ENCODE assay signal across 20 mouse cellular contexts in the genomic region with DNA sequence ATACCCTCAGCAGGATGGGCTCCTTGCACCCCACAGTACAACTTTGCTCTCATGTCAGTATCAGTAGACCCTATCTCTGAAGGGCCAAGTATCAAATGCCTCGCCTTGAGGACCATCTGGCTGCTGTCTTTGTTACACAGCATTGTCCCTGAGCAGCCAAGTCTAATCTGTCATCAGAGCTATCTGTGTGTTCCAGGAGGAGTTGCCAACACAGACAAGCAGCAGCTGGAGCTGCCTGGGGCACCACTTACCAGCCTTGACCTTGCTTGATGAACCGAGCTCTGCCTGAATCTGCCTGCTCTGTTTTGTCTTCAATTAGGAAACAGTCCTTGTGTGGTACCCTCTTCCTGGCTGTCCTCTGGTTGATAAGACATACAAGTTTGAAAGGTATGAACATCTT. TPM values are rescaled to one million over a fixed set of nuclear protein-coding genes. Genes with fewer than 3 reads are reported as not detected.
DNase-seq lines count a peak whose midpoint lies in the region; ATAC-seq and TF ChIP-seq lines count a peak whose summit lies in the region.
"Had no signal": no experiment of that assay in that cellular context is flagged by ENCODE, and none has a peak within 500 bp of the region (broad histone marks: within the 10 kb centered on the region; RNA-seq: fewer than 3 reads in every experiment).

No protein-coding gene starts in this region.

- peak; percentile 9 for DNase-seq in cerebellum, adult 9-10 months
- DNase-seq in cerebellum, adult 18-20 months, result no peak
- DNase-seq in kidney, postnatal 14 days, result no peak
- DNase-seq in testis, postnatal 10 days (ENCODE audit: low spot score), result no peak
- no peak for DNase-seq in liver
- DNase-seq: B cell, adult 2 months; right cerebral cortex, postnatal 14 days; thymus, postnatal 36 days had no signal

- H3K4me1 ChIP-seq in kidney, embryonic 15.5 days, result peaks cover 13% of the 10 kb centered on the region; the same call in 1 of the 2 replicates
- H3K4me1 ChIP-seq in testis, adult 2 months (ENCODE audit: control insufficient read depth, insufficient read depth, low read length), result no peaks in the 10 kb centered on the region
- H3K4me1 ChIP-seq: midbrain, embryonic 10.5 days; neural tube, embryonic 12.5 days had no signal

- no peak overlapping the region for H3K4me3 ChIP-seq in kidney, embryonic 15.5 days (replicated peaks)
- no peak overlapping the region for H3K4me3 ChIP-seq in testis, adult 2 months (ENCODE audit: control insufficient read depth, low read depth, low read length)
- H3K4me3 ChIP-seq: midbrain, embryonic 10.5 days; neural tube, embryonic 12.5 days had no signal

- no peak for TF ChIP-seq CTCF in testis, adult 2 months (IDR thresholded peaks at IDR 0.05; ENCODE audit: control insufficient read depth, insufficient read depth, insufficient replicate concordance, low read depth, low read length)

- H3K4me2 ChIP-seq in kidney, embryonic 15.5 days, result no peak overlapping the region
- H3K4me2 ChIP-seq: neural tube, embryonic 12.5 days had no signal

- WGBS in kidney, embryonic 15.5 days, result 43% methylated on average over 2 of the region's 2 CpGs

- no peaks in the 10 kb centered on the region for H3K36me3 ChIP-seq in kidney, embryonic 15.5 days
- H3K36me3 ChIP-seq in testis, adult 2 months (ENCODE audit: control insufficient read depth, insufficient read depth, low read length), result no peaks in the 10 kb centered on the region
- H3K36me3 ChIP-seq: G1E; midbrain, embryonic 10.5 days; neural tube, embryonic 12.5 days had no signal

- no peaks in the 10 kb centered on the region for H3K9me3 ChIP-seq in kidney, embryonic 15.5 days (replicated peaks)
- H3K9me3 ChIP-seq: G1E; midbrain, embryonic 10.5 days; neural tube, embryonic 12.5 days had no signal

- H3K9ac ChIP-seq in kidney, embryonic 15.5 days, result no peak overlapping the region
- H3K9ac ChIP-seq: liver, embryonic 14.5 days; neural tube, embryonic 12.5 days had no signal

- ATAC-seq in kidney, embryonic 15.5 days (replicated peaks; ENCODE audit: low FRiP score), result peak; percentile 71
- ATAC-seq in erythroblast, adult 5-6 weeks (replicated peaks; ENCODE audit: low FRiP score, poor library complexity, severe bottlenecking), result no peak
- ATAC-seq: intestine, postnatal 0 days had no signal

- no peak for TF ChIP-seq POLR2A in testis, adult 2 months (IDR thresholded peaks at IDR 0.05; ENCODE audit: control insufficient read depth, low read depth, low read length)

- 0 out of 2 replicates have a peak overlapping the region, but pooled peaks have one; percentile 10 for H3K27ac ChIP-seq in kidney, embryonic 15.5 days
- peak overlapping the region; percentile 33; the same call in 1 of the 2 replicates for H3K27ac ChIP-seq in testis, adult 2 months (ENCODE audit: control insufficient read depth, insufficient read depth, low read depth, low read length)
- H3K27ac ChIP-seq: liver, embryonic 14.5 days; midbrain, embryonic 10.5 days; neural tube, embryonic 12.5 days had no signal

- H3K27me3 ChIP-seq in kidney, embryonic 15.5 days, result no peaks in the 10 kb centered on the region
- no peaks in the 10 kb centered on the region for H3K27me3 ChIP-seq in testis, adult 2 months (ENCODE audit: control insufficient read depth, insufficient read depth, low read length)
- H3K27me3 ChIP-seq: neural tube, embryonic 12.5 days had no signal

RNA-seq across cellular contexts. Expression of a gene that starts 24.8 kb away (rescaled TPM):
- not detected in 2 replicates for polyA plus RNA-seq in kidney, embryonic 15.5 days (2015; fragmentation: Nextera tagmentation; extraction: Ambion mirVana)
- 3.9 and 4.0 TPM in 2 replicates for polyA plus RNA-seq in testis, adult 2 months (2012; rRNA removed)
- not detected in 2 replicates for total RNA-seq in erythroblast, adult 5-6 weeks (2015; ENCODE audit: low replicate concordance)
- not detected in 2 replicates for total RNA-seq in erythroblast, adult 5-6 weeks (2017; ENCODE audit: low replicate concordance)
- total RNA-seq: gastrocnemius, postnatal 4 days; layer of hippocampus, adult 8-10 months; left cerebral cortex, postnatal 36 days had no signal
- polyA plus RNA-seq: G1E; heart, embryonic 16.5 days; intestine, postnatal 0 days; liver, embryonic 14.5 days; midbrain, embryonic 10.5 days; neural tube, embryonic 12.5 days had no signal
